Mouse (Mus musculus) CH12.LX (cell line): ENCODE results near the gene Gm20388. TPM values are rescaled to one million over a fixed set of nuclear protein-coding genes. Genes with fewer than 3 reads are reported as not detected.

Experiments used
- DNase-seq: peaks from one replicate; pipeline ENCODE4 v3.0.0-alpha.2; 2013; ENCODE audit errors: extremely low read depth
- H3K27ac ChIP-seq: 2 replicates; pipeline ENCODE4 v1.5.1; 2012; ENCODE audit warnings: low read depth, mild to moderate bottlenecking, control low read depth, moderate library complexity; ENCODE audit not compliant: insufficient read depth
- H3K27me3 ChIP-seq: replicated peaks from 2 replicates; pipeline ENCODE3; 2012; ENCODE audit warnings: inconsistent platforms
- H3K36me3 ChIP-seq, 2 experiments: replicated peaks in 1 of 2; 2 replicates each; pipeline versions ENCODE3 to v1.6.1; 2012; ENCODE audit warnings: inconsistent platforms in 1 of 2, low read length in 1 of 2, mild to moderate bottlenecking in 1 of 2, mixed read lengths in 1 of 2, moderate library complexity in 1 of 2; ENCODE audit not compliant: control insufficient read depth in 1 of 2, insufficient read depth in 1 of 2
- H3K4me1 ChIP-seq, 2 experiments: 2 replicates each; pipeline ENCODE4 v1.6.1; 2012; ENCODE audit warnings: inconsistent platforms in 1 of 2, moderate library complexity in 1 of 2; ENCODE audit not compliant: insufficient read depth in 2 of 2, control insufficient read depth in 1 of 2
- H3K4me2 ChIP-seq: 2 replicates; pipeline ENCODE4 v1.6.1; 2012; ENCODE audit warnings: low read depth, mild to moderate bottlenecking, control low read depth; ENCODE audit not compliant: poor library complexity, insufficient read depth, severe bottlenecking
- H3K4me3 ChIP-seq, 3 experiments: fragments of 150-350 bp in 1 of 3; sonication (generic) in 1 of 3; replicated peaks in 1 of 3; 2 replicates each; pipeline versions ENCODE3 to v1.5.1; 2011 to 2012; ENCODE audit warnings: low read depth in 2 of 3, low read length in 2 of 3, mild to moderate bottlenecking in 2 of 3, moderate library complexity in 2 of 3, control low read depth in 1 of 3, improper control_type of control experiment in 1 of 3, inconsistent platforms in 1 of 3, mixed read lengths in 1 of 3; ENCODE audit not compliant: poor library complexity in 1 of 3
- H3K79me2 ChIP-seq: replicated peaks from 2 replicates; pipeline ENCODE4 v1.6.1; 2012; ENCODE audit warnings: mild to moderate bottlenecking, moderate library complexity; ENCODE audit not compliant: control insufficient read depth, poor library complexity, insufficient read depth, severe bottlenecking; ENCODE audit errors: extremely low read depth
- H3K9ac ChIP-seq: 2 replicates; pipeline ENCODE4 v1.6.1; 2012; ENCODE audit warnings: low read depth, mild to moderate bottlenecking, control low read depth, moderate library complexity; ENCODE audit not compliant: insufficient read depth
- H3K9me3 ChIP-seq: replicated peaks from 2 replicates; pipeline ENCODE3; 2012; ENCODE audit warnings: low read length, inconsistent platforms, mixed read lengths
- CHD1 ChIP-seq: IDR thresholded peaks from 2 replicates; pipeline ENCODE4 v1.6.1; 2012; ENCODE audit warnings: low read depth, low read length, improper control_type of control experiment, inconsistent platforms
- CHD2 ChIP-seq: IDR thresholded peaks from 2 replicates; pipeline ENCODE4 v1.6.1; 2011; ENCODE audit warnings: low read length, improper control_type of control experiment
- ELF1 ChIP-seq: IDR thresholded peaks from 2 replicates; pipeline ENCODE4 v1.6.1; 2014; ENCODE audit warnings: low read depth, mild to moderate bottlenecking, inconsistent platforms, low read length, improper control_type of control experiment
- HCFC1 ChIP-seq: IDR thresholded peaks from 2 replicates; pipeline ENCODE4 v1.6.1; 2012; ENCODE audit warnings: low read depth, mild to moderate bottlenecking, inconsistent platforms, low read length, improper control_type of control experiment
- JUN ChIP-seq: IDR thresholded peaks from 2 replicates; pipeline ENCODE4 v1.6.1; 2011; ENCODE audit warnings: low read depth, mild to moderate bottlenecking, low read length, improper control_type of control experiment, moderate library complexity; ENCODE audit not compliant: insufficient read depth
- MAZ ChIP-seq: IDR thresholded peaks from 2 replicates; pipeline ENCODE4 v1.6.1; 2012; ENCODE audit warnings: low read depth, mild to moderate bottlenecking, inconsistent platforms, low read length, improper control_type of control experiment, moderate library complexity
- MEF2A ChIP-seq: IDR thresholded peaks from 2 replicates; pipeline ENCODE4 v1.6.1; 2014; ENCODE audit warnings: low read depth, mild to moderate bottlenecking, inconsistent platforms, low read length, improper control_type of control experiment, borderline replicate concordance
- MXI1 ChIP-seq: IDR thresholded peaks from 2 replicates; pipeline ENCODE4 v1.6.1; 2011; ENCODE audit warnings: mild to moderate bottlenecking, low read depth, low read length, improper control_type of control experiment
- MYC ChIP-seq: IDR thresholded peaks from 2 replicates; pipeline ENCODE4 v1.6.1; 2011; ENCODE audit warnings: low read depth, mild to moderate bottlenecking, improper control_type of control experiment, low read length
- NELFE ChIP-seq: IDR thresholded peaks from 2 replicates; pipeline ENCODE4 v1.6.1; 2011; ENCODE audit warnings: low read depth, low read length, improper control_type of control experiment
- NRF1 ChIP-seq: IDR thresholded peaks from 2 replicates; pipeline ENCODE4 v1.6.1; 2014; ENCODE audit warnings: low read depth, mild to moderate bottlenecking, inconsistent platforms, low read length, improper control_type of control experiment, moderate library complexity
- RCOR1 ChIP-seq: conservative IDR thresholded peaks from 2 replicates; pipeline ENCODE4 v1.6.1; 2012; ENCODE audit warnings: low read depth, mild to moderate bottlenecking, inconsistent platforms, low read length, improper control_type of control experiment
- SMC3 ChIP-seq: IDR thresholded peaks from 2 replicates; pipeline ENCODE4 v1.6.1; 2011; ENCODE audit warnings: low read depth, low read length, improper control_type of control experiment
- TCF12 ChIP-seq: IDR thresholded peaks from 2 replicates; pipeline ENCODE4 v1.6.1; 2014; ENCODE audit warnings: low read depth, mild to moderate bottlenecking, inconsistent platforms, low read length, improper control_type of control experiment
- UBTF ChIP-seq: IDR thresholded peaks from 2 replicates; pipeline ENCODE4 v1.6.1; 2012; ENCODE audit warnings: low read depth, mild to moderate bottlenecking, inconsistent platforms, low read length, improper control_type of control experiment, moderate library complexity
- ZC3H11A ChIP-seq: IDR thresholded peaks from 2 replicates; pipeline ENCODE4 v1.6.1; 2012; ENCODE audit warnings: low read depth, mild to moderate bottlenecking, inconsistent platforms, low read length, improper control_type of control experiment
- ZKSCAN1 ChIP-seq: IDR thresholded peaks from 2 replicates; pipeline ENCODE4 v1.6.1; 2012; ENCODE audit warnings: low read depth, inconsistent platforms, low read length, improper control_type of control experiment, borderline replicate concordance
- ZMIZ1 ChIP-seq: IDR thresholded peaks from 2 replicates; pipeline ENCODE4 v1.6.1; 2012; ENCODE audit warnings: low read depth, mild to moderate bottlenecking, inconsistent platforms, low read length, improper control_type of control experiment
- ZNF384 ChIP-seq: IDR thresholded peaks from 2 replicates; pipeline ENCODE4 v1.6.1; 2012; ENCODE audit warnings: low read depth, low read length, improper control_type of control experiment, inconsistent platforms
- dilution Hi-C: fragments of 300-500 bp; cut with MboI; formaldehyde crosslinking; loops from 2 replicates; pipeline ENCODE4 v1.14.3; 2020; ENCODE audit warnings: low sequenced_read_pairs; ENCODE audit not compliant: extremely low pct_unique_long_range_greater_than_20kb, extremely low pct_ligation_motif_present
- in situ Hi-C: fragments of 300-500 bp; cut with MboI; formaldehyde crosslinking; loops from 3 replicates; pipeline ENCODE4 v1.14.3; 2019; ENCODE audit warnings: low sequenced_read_pairs, low pct_ligation_motif_present, low pct_unique_long_range_greater_than_20kb, mixed read lengths
- polyA plus RNA-seq: library from polyadenylated mRNA; unstranded; fragments of >175 nt; gene quantifications from 2 replicates; pipeline ENCODE4 v1.2.1, GENCODE M21; 2012; ENCODE audit warnings: low read depth; ENCODE audit not compliant: insufficient read length
- total RNA-seq, 2 experiments: library from RNA; depleted of rRNA; stranded (reverse); fragments of 300-350 nt in 1 of 2; fragments of >200 nt in 1 of 2; gene quantifications; 2 replicates each; pipeline ENCODE4 v1.2.3; 2012 to 2014

Gene Gm20388
- total and polyA plus RNA-seq, 3 experiments: 14.8 to 26.3 (median 22.2) TPM

DNA sequence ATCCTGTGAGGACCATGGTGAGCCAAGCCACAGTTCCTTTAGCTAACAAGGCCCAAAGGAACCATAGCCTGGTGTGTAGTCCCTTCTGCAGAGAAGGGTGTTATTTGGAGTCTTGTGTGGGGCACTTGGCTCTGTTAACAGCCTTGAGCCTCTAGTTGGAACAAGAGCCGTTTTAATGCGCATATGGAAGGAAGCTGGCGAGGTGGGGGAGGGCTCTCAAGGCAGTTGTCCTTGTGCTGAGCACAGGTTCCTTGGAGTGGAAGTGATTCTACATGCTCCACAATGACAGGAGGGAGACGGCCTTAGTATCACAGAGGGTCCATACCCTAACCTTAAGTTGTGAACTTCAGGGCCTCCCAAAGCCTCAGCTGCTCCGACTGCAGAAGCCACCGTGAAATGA lies 446.9 kb downstream of the Gm20388 start:
- dilution Hi-C loops: no loop called here
- no peaks in the 10 kb centered on the region for H3K79me2 ChIP-seq
- H3K9me3 ChIP-seq: peaks cover 2% of the 10 kb centered on the region
- H3K36me3 ChIP-seq: no peaks in the 10 kb centered on the region
- in situ Hi-C loops: no loop called here
- peaks cover 20 to 44% of the 10 kb centered on the region in 2 experiments for H3K4me1 ChIP-seq
- no peak overlapping the region for H3K9ac ChIP-seq
- H3K27ac ChIP-seq: no peak overlapping the region
- H3K4me2 ChIP-seq: no peak overlapping the region
- TF ChIP-seq MEF2A: no peak
- no peak for TF ChIP-seq CHD1
- TF ChIP-seq ELF1: no peak
- TF ChIP-seq HCFC1: no peak
- no peak for TF ChIP-seq CHD2
- TF ChIP-seq MAZ: no peak
- no peak for TF ChIP-seq ZC3H11A
- no peak for TF ChIP-seq UBTF
- TF ChIP-seq MYC: no peak
- no peak for TF ChIP-seq ZKSCAN1
- no peak for TF ChIP-seq NRF1
- no peak for TF ChIP-seq ZMIZ1
- no peak for TF ChIP-seq MXI1
- TF ChIP-seq RCOR1: no peak
- TF ChIP-seq, all 38 proteins: peak for 0
- no peak overlapping the region for H3K4me3 ChIP-seq
- H3K27me3 ChIP-seq: peaks cover 3% of the 10 kb centered on the region
- DNase-seq: no peak

DNA sequence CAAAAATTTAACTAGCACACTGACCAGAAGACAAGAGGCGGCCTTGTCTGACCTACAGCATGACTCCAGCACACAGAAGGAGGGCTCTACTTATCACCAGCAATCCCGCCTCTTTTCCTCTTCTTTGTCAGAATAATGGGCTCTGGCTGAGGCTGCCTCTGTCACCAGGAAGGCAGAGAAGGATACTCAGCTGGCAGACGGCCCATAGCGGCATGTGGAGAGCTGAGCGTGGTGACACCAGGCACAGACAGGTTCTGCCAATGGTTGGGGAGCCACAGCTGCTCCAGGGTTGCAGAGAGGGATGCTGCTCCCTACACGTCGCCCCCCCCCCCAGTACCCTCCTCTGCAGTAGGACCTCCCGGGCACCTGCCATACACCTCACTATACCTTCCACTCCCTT lies 450.7 kb downstream of the Gm20388 start:
- H3K36me3 ChIP-seq: no peaks in the 10 kb centered on the region
- peaks cover 12% of the 10 kb centered on the region for H3K27me3 ChIP-seq
- dilution Hi-C loops: no loop called here

More for the DNA sequence above, 450.7 kb downstream of the Gm20388 start:
- Histone ChIP-seq H3K9ac (no peak overlapping the region), H3K27ac (no peak overlapping the region), H3K4me1 (peaks cover 13 to 35% of the 10 kb centered on the region in 2 experiments), H3K79me2 (no peaks in the 10 kb centered on the region), H3K4me3 (no peak overlapping the region), H3K9me3 (peaks cover 2% of the 10 kb centered on the region), H3K4me2 (no peak overlapping the region)
- DNase-seq: no peak
- TF ChIP-seq SMC3: no peak
- no peak for TF ChIP-seq ZNF384
- TF ChIP-seq HCFC1: no peak
- TF ChIP-seq TCF12: no peak
- no peak for TF ChIP-seq ZMIZ1
- TF ChIP-seq MEF2A: no peak
- no peak for TF ChIP-seq JUN
- no peak for TF ChIP-seq NELFE
- in situ Hi-C loops: loop anchor here (5.0 kb wide), 1 partner anchor 39 kb away; no protein-coding TSS in a partner anchor
